Mouse (Mus musculus) hindbrain, embryonic 16.5 days (tissue): Measurements from ENCODE around the gene Elk3. TPM values are rescaled to one million over a fixed set of nuclear protein-coding genes. Genes with fewer than 3 reads are reported as not detected.

Source experiments
- ATAC-seq: fragments of 200-750 bp; cut with Nextera tagmentation; 2 replicates; pipeline ENCODE4 v1.8.0; 2017; ENCODE audit warnings: moderate TSS enrichment, moderate library complexity
- H3K27ac ChIP-seq: fragments of 300-500 bp; sonication (generic); 2 replicates; pipeline ENCODE4 v1.5.1; 2014; ENCODE audit warnings: low read depth, mild to moderate bottlenecking, control low read depth, low read length, moderate library complexity
- H3K27me3 ChIP-seq: fragments of 300-500 bp; sonication (generic); replicated peaks from 2 replicates; pipeline ENCODE4 v1.6.1; 2014; ENCODE audit warnings: low read length; ENCODE audit not compliant: control insufficient read depth, insufficient read depth
- H3K36me3 ChIP-seq: fragments of 300-500 bp; sonication (generic); 2 replicates; pipeline ENCODE4 v1.6.1; 2014; ENCODE audit warnings: mild to moderate bottlenecking, low read length, moderate library complexity, mixed read lengths; ENCODE audit not compliant: control insufficient read depth, insufficient read depth
- H3K4me1 ChIP-seq: fragments of 300-500 bp; sonication (generic); 2 replicates; pipeline ENCODE4 v1.6.1; 2014; ENCODE audit warnings: low read depth, low read length; ENCODE audit not compliant: control insufficient read depth, insufficient read depth
- H3K4me2 ChIP-seq: fragments of 300-500 bp; sonication (generic); 2 replicates; pipeline ENCODE4 v1.6.1; 2014; ENCODE audit warnings: mild to moderate bottlenecking, low read length, control low read depth, moderate library complexity
- H3K4me3 ChIP-seq: fragments of 300-500 bp; sonication (generic); 2 replicates; pipeline ENCODE4 v1.5.1; 2014; ENCODE audit warnings: mild to moderate bottlenecking, low read length, control low read depth, moderate library complexity
- H3K9ac ChIP-seq: fragments of 300-500 bp; sonication (generic); 2 replicates; pipeline ENCODE4 v1.6.1; 2014; ENCODE audit warnings: low read depth, mild to moderate bottlenecking, control low read depth, low read length, moderate library complexity
- H3K9me3 ChIP-seq: fragments of 300-500 bp; sonication (generic); 2 replicates; pipeline ENCODE4 v1.6.1; 2014; ENCODE audit warnings: mild to moderate bottlenecking, low read length, moderate library complexity; ENCODE audit not compliant: control insufficient read depth
- WGBS: fragments of 180-500 bp; shearing (Covaris S2); extraction: QIAGEN DNeasy Blood & Tissue Kit; methylation state at CpG from one replicate; pipeline ENCODE4 v1.1.7; 2014; 5-methylcytosine and 5-hydroxymethylcytosine counted together
- polyA plus RNA-seq: library from polyadenylated mRNA; unstranded; fragments of >200 nt; fragmentation: Nextera tagmentation; extraction: Ambion mirVana; gene quantifications from 2 replicates; pipeline ENCODE4 v1.2.1, GENCODE M21; 2015

Gene Elk3
- polyA plus RNA-seq, 1 experiment from 2014 or later, result 4.1 TPM

- WGBS, result 55% methylated on average over 14 of the region's 14 CpGs
- no peak overlapping the region for H3K9ac ChIP-seq
- peak overlapping the region; percentile 15; the same call in 1 of the 2 replicates for H3K4me2 ChIP-seq
- no peaks in the 10 kb centered on the region for H3K9me3 ChIP-seq
- no peaks in the 10 kb centered on the region for H3K27me3 ChIP-seq
- no peaks in the 10 kb centered on the region for H3K4me1 ChIP-seq
- H3K27ac ChIP-seq, result no peak overlapping the region
- ATAC-seq, result peak; percentile 63
- H3K36me3 ChIP-seq, result no peaks in the 10 kb centered on the region
- H3K4me3 ChIP-seq, result no peak overlapping the region
Observed at GRCm38 (mm10) chr10:93347918-93348505, 37.1 kb upstream of the Elk3 start.

GRCm38 (mm10) chr10:93347387-93347786 lies 36.5 kb upstream of the Elk3 start:
- WGBS, result 61% methylated on average over 7 of the region's 7 CpGs
- H3K27ac ChIP-seq, result no peak overlapping the region
- ATAC-seq, result no peak

GRCm38 (mm10) chr10:93346208-93346936 lies 35.4 kb upstream of the Elk3 start:
- no peaks in the 10 kb centered on the region for H3K27me3 ChIP-seq
- H3K9ac ChIP-seq, result no peak overlapping the region
- no peaks in the 10 kb centered on the region for H3K36me3 ChIP-seq
- 79% methylated on average over 9 of the region's 9 CpGs for WGBS
- H3K4me2 ChIP-seq, result no peak overlapping the region
- no peaks in the 10 kb centered on the region for H3K4me1 ChIP-seq
- no peak overlapping the region for H3K27ac ChIP-seq
- no peaks in the 10 kb centered on the region for H3K9me3 ChIP-seq
- H3K4me3 ChIP-seq, result no peak overlapping the region
- ATAC-seq, result no peak

More at GRCm38 (mm10) chr10:93347387-93347786, 36.5 kb upstream of the Elk3 start:
- no peaks in the 10 kb centered on the region for H3K9me3 ChIP-seq
- H3K4me1 ChIP-seq, result no peaks in the 10 kb centered on the region
- no peaks in the 10 kb centered on the region for H3K27me3 ChIP-seq
- H3K4me2 ChIP-seq, result no peak overlapping the region
- H3K9ac ChIP-seq, result no peak overlapping the region
- no peaks in the 10 kb centered on the region for H3K36me3 ChIP-seq
- H3K4me3 ChIP-seq, result no peak overlapping the region

- Histone ChIP-seq H3K27ac (no peak overlapping the region), H3K4me1 (no peaks in the 10 kb centered on the region), H3K9ac (no peak overlapping the region), H3K4me3 (no peak overlapping the region), H3K27me3 (no peaks in the 10 kb centered on the region), H3K9me3 (no peaks in the 10 kb centered on the region), H3K4me2 (no peak overlapping the region), H3K36me3 (no peaks in the 10 kb centered on the region)
- no peak for ATAC-seq
- WGBS, result 84% methylated on average over 2 of the region's 2 CpGs
Observed at GRCm38 (mm10) chr10:93345497-93345896, 34.6 kb upstream of the Elk3 start.

GRCm38 (mm10) chr10:93343469-93343868 lies 32.5 kb upstream of the Elk3 start:
- Histone ChIP-seq H3K4me1 (no peaks in the 10 kb centered on the region), H3K9me3 (no peaks in the 10 kb centered on the region), H3K9ac (no peak overlapping the region), H3K27me3 (no peaks in the 10 kb centered on the region), H3K4me2 (no peak overlapping the region), H3K36me3 (no peaks in the 10 kb centered on the region), H3K4me3 (no peak overlapping the region), H3K27ac (no peak overlapping the region)
- 95% methylated on average over 6 of the region's 6 CpGs for WGBS
- ATAC-seq, result no peak

- no peaks in the 10 kb centered on the region for H3K36me3 ChIP-seq
- H3K4me2 ChIP-seq, result no peak overlapping the region
- H3K9ac ChIP-seq, result no peak overlapping the region
- 98% methylated on average over 3 of the region's 3 CpGs for WGBS
- no peaks in the 10 kb centered on the region for H3K4me1 ChIP-seq
- no peak overlapping the region for H3K27ac ChIP-seq
- ATAC-seq, result no peak
- H3K9me3 ChIP-seq, result no peaks in the 10 kb centered on the region
- H3K4me3 ChIP-seq, result no peak overlapping the region
- H3K27me3 ChIP-seq, result no peaks in the 10 kb centered on the region
Observed at GRCm38 (mm10) chr10:93342986-93343385, 32.1 kb upstream of the Elk3 start.

GRCm38 (mm10) chr10:93338526-93338925 lies 27.6 kb upstream of the Elk3 start:
- WGBS, result 95% methylated on average over 5 of the region's 5 CpGs

GRCm38 (mm10) chr10:93336462-93336931 lies 25.6 kb upstream of the Elk3 start:
- Histone ChIP-seq H3K27me3 (no peaks in the 10 kb centered on the region), H3K4me2 (no peak overlapping the region), H3K36me3 (no peaks in the 10 kb centered on the region), H3K4me1 (no peaks in the 10 kb centered on the region), H3K9me3 (no peaks in the 10 kb centered on the region), H3K27ac (no peak overlapping the region), H3K4me3 (no peak overlapping the region), H3K9ac (no peak overlapping the region)
- ATAC-seq, result no peak
- 67% methylated on average over 6 of the region's 6 CpGs for WGBS

More at GRCm38 (mm10) chr10:93338526-93338925, 27.6 kb upstream of the Elk3 start:
- Histone ChIP-seq H3K27ac (no peak overlapping the region), H3K27me3 (no peaks in the 10 kb centered on the region), H3K9me3 (no peaks in the 10 kb centered on the region), H3K4me2 (no peak overlapping the region), H3K4me3 (no peak overlapping the region), H3K36me3 (no peaks in the 10 kb centered on the region), H3K4me1 (no peaks in the 10 kb centered on the region), H3K9ac (no peak overlapping the region)
- no peak for ATAC-seq

- WGBS, result 83% methylated on average over 16 of the region's 16 CpGs
Observed at GRCm38 (mm10) chr10:93335828-93336461, 25.0 kb upstream of the Elk3 start.

More at GRCm38 (mm10) chr10:93335828-93336461, 25.0 kb upstream of the Elk3 start:
- Histone ChIP-seq H3K27me3 (no peaks in the 10 kb centered on the region), H3K4me2 (no peak overlapping the region), H3K36me3 (no peaks in the 10 kb centered on the region), H3K9ac (no peak overlapping the region), H3K4me3 (no peak overlapping the region), H3K4me1 (no peaks in the 10 kb centered on the region), H3K9me3 (no peaks in the 10 kb centered on the region), H3K27ac (no peak overlapping the region)
- ATAC-seq, result 0 out of 2 replicates have a peak, but pooled peaks have one; percentile 34
